Mouse (Mus musculus): ENCODE results near the gene Plekhh2.

The Plekhh2 gene

DNA sequence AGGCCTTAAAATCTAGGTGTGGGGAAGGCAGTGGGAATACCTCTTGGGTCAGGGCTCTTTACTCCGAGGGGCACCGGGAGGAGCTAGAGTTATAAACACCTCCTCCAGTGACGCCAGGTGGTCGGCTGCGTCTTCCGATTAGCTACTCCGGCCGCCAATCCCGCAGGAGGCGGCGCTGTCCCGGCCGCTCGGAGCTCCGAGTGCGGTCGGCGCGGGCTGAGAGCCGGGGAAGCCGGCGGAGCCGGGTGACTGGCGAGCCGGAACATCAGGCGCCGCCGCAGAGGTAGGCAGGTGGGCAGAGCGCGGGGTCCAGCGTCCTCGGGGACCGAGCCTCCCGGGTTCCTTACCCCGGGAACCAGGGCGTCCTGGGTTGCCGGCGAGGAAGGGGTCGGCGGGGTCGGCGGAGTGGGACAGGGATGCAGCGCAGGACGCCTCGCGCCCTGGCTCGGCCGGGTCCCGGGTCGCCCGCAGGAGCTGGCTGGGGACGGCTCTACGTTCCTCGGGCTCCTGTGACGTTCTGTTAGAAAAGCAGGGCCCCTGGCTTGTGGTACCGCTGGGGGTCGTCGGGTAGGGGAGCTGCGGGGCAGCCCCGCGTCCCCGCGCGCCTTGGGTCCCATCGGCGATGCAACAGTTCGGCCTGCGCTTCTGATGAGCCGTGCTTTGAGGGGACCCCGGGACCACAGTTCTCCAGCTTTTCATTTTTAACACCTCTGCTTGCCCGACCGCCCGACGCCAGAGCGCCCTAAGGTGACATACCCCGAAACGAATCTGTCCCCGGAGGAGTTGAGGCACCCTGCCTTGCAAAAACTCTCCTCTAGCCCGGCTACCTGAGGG, at the start of gene Plekhh2:
Gene Plekhh2 (plus strand): TSS at position 214 of the 834 bp plus-strand sequence.
- peak; percentile 31 for DNase-seq

DNA sequence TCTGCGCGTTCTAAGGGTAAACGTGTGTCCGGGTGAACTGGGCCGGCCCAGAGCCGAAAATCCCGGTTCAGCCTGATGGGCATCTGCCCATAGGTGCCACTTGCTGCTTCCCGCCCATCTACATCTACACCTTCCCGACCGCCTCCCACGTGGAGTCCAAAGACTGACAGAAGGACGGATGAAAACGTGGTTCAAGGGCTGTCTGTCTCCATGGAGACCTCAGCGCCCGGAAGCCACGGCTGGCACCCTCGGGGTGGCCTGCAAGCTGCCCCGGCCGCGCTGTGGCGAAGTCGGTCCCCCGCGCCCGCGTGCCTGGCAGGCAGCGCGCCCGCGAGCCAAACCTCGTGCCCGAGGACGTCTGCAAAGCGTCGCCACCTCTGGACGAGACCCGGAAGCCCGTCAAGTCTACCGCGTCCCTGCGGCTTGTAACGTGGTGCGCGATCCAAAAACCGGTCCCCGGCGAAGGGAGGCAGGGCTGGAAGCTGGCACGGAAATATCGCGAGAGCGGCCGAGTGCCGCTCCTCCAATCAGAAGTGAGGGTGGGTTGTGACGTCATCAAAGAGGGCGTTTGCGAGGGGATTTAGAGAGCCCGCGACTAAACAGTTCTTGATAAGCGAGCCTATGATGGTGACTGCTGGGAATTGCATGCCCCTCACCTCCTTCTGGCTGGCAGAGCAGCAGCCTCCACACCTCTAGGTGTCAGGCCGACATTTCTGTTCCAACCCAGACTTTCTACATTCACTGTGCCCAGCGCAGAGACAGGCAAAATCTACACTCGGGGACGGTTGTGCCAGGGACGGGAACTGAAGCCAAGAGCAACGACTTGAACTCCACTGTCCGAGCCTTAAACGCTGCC, 45.7 kb upstream of the Plekhh2 start, which contains the start of gene Thada:
Gene Thada (minus strand): TSS at position 453 of the 856 bp plus-strand sequence.
- DNase-seq: peak; percentile 98

DNA sequence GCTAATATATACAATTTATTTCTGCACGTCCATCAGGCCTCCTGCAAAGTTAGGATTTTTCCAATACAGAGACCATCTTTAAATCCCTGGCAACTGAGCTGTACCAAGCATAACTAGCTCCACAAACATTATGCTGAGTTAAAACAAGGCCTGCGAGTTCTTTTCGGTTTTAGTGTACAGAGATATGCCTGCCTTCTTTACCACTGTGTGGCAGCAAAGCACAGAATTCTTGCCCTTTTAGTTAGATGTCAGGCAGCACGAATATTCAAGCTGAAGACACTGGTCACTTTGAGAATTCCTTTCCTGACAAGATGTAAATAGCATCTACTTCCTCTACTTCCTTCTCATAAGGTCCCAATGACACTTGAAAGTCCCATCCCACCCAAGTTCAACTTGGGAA, 37.4 kb upstream of the Plekhh2 start:
- no peak for DNase-seq

DNA sequence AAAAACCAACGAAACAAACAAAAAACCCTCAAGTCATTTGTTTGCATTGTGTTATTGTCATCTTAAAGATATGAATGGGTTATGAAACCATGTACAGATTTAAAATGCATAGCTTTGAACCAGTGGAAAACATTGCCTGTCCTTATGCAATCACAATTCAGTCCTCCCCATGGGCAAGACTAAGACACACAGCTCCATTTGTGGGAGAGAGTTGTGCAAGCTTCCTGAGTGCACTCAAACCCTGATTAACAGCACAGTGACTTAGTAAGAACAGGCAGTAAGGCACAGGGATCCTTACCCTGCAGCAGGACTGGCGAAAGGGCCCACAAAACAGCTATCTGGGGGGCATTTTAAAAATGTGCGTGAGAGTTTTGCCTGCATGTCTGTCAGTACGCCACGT, 34.5 kb upstream of the Plekhh2 start:
- no peak for DNase-seq

DNA sequence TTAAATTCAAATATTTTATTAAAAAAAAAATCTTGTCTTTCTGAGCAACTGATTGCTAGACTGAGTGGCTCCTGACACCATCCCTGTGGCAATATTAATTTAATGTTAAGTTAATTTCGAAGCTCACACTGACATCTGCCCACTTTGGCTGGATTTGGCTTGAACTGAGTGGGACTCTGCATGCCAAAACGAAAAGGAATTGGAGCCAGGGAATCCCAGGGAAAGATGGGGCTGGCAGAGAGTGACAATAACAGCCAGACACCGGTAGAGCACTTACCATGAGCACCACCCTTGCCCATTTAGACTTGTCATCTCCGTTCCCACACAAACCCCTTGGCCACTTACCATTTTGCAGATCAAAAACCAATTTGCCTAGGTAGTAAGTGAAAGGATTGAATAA, 33.4 kb upstream of the Plekhh2 start:
- peak; percentile 25 for DNase-seq

DNA sequence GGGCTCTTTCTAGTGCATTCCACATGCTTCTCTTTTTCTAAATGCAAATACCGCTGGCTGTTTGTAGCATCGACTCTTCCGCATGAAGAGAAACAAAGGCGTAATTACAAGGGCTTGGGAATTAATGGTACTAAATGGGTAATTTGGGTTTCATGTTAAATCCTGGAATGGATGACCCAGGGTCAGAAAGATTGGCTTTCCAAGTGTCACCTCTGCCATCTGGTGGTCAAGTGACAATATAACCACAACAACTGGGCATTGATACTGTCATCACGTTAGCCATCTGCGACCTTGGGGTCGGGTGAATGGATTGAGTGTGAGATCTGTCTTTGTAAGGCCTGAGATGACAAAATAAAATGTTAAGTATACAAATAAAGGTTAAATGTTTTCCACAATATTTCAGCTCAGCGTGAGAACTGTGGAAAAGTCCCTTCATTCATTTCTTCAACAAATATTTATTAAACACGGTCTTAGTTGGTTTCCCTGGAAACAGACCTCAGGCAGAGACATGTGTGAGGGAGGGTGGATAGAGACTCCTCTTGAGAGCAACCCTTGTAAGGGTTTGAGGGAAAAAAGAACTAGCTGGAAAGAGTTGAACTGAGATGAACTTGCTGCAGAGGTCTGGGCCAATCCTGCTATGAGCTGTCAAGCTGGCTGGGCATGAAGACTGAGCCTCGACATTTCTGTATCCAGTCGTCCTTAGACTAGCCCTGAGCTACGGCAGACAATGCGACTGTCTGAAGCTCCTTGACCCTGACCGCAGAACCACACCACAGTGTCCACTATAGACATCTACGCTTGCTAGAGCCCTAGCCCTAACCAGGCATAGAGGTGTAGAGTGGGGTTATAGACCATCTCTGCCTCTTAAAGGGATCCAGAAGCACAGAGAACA, 31.0 kb upstream of the Plekhh2 start:
- DNase-seq: no peak

DNA sequence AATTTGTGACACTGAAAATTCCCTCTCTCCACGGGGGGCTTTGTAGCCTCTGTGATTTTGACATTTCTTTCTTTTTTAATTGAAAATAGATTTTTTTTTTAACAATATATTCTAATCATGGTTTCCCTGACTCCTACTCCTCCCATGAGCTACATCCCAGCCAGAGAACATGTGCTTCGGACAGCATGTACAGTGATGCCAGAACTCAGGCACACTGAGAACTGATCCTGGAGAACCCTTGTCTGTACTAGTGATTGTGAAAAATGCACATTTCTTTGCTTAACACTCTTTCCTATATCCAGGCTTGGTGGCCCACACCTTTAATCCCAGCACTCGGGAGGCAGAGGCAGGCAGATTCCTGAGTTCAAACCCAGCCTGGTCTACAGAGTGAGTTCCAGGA, 28.9 kb upstream of the Plekhh2 start:
- no peak for DNase-seq

DNA sequence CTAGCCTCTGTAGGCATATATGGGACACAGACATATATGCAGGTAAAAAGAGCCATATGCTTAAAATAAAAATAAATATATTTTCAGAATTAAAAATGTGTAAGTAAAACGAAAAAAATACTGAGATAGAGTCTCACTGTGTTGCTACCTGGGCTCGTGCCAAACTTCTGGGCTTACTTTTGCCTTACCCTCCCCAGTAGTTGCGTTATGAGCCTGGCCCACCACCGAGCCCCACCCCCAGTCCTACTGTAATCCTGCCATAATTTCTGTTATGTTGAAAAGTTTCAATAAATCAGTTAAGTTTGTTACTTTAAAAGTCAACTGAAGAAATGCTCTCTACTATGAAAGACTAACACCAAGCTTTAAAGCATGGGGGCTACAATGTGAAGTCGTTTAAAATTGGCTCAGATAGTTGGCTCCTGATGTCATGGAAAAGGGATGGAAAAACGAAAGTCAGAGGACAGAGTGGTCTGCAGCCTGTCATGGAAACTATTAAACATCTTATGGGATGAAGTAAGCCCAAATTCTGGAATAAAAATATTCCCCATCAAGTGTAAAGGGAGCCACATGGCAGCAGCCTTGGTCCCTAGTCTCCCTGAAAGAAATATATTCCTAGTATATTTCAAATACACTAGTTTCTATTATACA, 27.9 kb upstream of the Plekhh2 start:
- no peak for DNase-seq

DNA sequence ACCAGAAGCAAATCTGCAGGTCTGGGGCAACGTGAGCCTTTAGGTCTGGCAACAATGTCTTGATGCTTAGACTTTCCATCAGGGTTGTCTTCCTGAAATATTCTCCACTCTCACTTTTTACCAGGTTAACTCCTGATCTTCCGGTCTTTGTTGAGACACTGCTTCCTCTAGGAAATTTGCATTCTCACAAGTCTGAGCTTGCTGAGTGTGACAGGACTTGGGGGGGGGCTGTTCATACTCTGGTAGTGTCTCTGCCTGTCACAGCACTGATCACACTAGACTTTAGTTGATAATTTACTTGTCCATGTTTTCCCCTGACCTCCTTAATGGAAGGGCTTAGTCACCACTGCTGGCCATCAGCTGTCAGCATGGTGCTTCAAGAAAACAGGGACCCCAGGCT, 24.3 kb upstream of the Plekhh2 start:
- no peak for DNase-seq

DNA sequence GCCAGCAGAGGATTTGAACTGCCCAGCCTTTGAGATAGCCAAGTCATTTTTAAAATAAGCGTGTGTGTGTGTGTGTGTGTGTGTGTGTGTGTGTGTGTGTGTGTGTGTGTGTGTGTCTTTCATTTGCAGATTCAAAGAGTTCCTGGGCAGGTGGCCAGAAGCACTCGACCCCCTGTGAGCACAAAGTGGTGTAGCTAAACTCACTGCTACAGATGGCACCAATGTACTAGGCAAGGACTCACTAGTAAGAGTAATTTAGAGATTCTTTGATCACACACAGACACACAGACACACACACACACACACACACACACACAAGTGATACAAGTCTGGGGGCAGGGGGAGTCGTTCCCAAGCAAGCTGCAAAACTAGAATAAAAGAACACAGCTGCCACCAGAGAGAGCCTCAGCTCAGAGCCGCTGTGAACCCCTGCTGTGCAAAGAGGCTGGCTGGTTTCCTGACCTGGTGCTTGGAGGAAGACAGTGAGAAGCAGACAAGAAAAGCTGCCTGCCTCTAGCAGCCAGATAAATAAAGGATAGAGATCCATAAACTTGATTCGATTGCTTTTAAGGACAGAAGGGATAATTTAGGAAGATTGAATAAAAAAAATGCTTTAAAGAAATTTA, 19.3 kb upstream of the Plekhh2 start:
- no peak for DNase-seq

DNA sequence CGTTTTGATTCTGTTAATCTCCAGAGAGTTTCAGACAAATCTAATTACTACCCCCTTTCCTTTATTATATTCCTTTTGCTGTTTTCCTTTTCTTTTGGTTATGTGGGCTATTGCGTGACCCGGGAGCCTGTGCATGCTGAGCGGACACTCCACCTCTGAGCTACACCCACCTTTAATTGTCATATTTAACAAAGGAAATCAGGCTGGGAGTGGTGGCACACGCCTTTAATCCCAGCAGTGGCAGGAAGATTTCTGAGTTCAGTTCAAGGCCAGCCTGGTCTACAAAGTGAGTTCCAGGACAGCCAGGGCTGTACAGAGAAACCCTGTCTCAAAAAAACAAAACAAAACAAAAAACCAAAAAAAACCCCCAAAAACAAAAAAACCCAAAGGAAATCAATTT, 14.7 kb upstream of the Plekhh2 start:
- no peak for DNase-seq

DNA sequence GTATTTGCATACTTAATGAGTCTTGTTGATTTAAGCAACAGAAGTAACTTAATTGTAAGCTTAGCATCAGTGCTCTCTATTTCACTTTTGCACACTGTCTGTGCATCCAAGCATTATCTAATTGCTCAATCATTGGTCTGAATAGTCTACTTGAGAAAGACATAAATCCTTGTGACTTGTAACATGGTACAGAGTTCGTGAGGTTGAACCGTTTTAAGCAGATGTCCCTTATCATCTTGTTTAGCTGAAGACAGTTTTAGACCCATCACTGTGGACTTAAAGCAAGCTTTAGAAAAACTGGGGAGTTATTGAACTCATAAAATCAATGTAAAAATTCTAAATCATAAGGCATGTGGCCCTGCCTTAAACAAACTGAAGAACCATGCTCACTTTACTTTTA, 14.1 kb upstream of the Plekhh2 start:
- DNase-seq: no peak

DNA sequence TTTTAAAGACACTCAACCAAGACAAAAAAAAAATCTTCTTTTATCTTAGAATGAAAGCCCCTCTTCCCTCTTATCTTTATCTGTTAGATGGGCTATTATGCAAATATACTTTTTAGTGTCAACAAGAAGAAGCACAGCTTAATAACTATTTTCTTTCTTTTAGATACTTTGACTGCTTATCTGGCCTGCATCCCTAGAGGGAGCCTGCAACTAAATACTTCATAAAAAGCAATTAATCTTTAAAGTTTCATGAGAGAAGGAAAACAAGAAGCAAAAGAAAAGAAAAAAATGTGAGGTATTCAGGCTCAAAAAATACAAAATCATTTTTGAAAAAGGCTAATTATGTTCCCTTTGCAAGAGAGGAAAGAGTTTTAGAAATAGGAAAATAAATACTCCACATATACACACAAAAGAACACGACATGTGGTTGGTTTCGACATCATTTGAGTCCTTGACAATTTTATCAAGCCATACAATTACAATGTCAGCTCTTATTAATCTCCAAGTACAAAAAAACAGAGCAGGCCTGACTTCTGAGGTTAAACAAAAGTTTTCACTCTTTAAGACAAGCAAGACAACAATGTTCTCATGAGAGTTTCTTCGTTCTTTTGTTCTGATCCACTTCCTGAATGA, 13.6 kb upstream of the Plekhh2 start:
- no peak for DNase-seq

DNA sequence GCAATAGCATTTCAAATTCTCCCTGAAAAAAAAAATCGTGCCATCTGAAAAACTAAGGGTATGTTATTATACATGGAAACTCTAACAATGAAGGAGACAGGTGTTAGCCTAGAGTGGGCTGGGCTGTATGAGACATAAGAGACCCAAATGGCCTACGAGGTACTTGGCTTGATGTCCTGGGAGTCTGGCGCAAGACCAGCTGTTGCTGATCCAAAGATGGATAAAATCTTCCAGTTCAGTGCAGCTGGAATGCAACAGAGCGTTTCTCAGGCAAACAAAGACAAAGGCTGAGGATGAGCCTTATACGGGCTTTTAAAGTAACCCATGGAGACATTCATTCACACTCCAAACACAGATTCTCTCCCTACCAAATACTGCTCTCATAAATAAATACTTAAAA, 13.1 kb upstream of the Plekhh2 start:
- DNase-seq: no peak

DNA sequence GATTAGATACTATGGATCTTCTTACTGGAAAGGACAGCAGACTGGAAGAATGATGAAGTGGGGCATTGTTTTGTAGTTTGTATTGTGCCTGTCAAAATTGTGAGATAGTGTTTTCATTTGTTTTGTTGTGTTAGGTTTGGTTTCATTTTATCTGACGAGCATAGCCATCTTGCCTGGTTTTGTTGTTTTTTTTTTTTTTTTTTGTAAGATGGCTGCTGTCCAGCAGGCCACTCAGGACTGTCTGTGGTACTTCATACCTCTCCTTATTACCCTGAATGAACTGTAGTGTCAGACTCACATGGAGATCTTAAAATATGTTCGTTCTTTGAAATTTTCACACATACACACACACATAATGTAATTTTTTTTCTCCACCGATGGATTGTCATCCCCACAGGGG, 9.4 kb upstream of the Plekhh2 start:
- DNase-seq: no peak

DNA sequence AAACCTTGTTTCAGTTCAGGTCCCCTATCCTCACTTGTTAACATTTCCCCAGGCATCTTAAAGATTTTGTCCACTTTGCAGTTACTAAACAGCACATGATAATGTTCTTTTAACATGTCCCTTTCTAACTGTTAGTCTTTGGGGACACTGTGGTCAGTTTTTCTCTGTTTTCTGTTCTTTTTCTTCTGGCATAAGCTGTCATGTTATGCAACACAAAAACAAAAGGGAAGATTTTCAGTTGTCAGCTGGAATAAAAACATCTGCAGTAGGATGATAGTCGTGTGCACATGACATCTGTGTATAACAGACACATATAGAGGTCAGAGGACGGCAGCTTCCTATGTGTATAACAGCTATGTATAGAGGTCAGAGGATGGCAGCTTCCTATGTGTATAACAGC, 5.8 kb upstream of the Plekhh2 start:
- no peak for DNase-seq

DNA sequence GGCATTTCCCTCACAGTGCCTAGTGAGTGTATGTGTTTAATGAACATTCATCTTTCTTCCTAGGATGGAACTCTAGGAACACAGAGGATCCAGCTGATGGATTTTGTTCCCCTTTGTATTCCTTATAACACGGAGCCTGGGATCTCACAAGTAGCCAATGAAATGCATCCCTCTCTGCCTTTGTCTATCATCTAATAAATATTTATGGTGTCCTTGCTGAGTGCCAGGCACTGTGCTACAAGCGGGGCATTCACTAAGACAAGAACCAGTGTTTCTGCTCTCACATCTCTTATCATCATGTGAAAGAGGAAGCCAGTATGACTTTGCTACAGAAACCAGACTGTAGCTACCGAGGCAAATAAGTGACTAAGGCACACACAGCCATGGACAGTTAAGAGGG, 3.0 kb upstream of the Plekhh2 start:
- no peak for DNase-seq

DNA sequence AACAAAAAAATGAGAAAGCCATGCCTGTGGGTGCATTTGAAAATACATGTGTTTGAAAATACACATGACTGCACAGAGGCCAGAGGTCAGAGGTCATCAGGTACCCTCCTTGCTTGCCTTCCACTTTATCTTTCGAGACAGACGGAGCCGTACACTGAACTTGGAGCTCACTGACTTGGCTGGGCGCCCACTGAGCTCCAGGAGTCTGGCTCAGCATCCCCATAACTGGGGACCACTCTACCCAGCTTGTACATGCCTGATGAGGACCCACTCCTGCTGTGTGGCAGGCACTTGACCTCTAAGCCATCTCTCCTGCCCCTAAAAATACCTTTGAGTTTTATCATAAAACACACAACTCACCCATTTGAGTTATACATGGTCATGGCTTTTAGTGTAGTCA, 2.5 kb upstream of the Plekhh2 start:
- DNase-seq: no peak

DNA sequence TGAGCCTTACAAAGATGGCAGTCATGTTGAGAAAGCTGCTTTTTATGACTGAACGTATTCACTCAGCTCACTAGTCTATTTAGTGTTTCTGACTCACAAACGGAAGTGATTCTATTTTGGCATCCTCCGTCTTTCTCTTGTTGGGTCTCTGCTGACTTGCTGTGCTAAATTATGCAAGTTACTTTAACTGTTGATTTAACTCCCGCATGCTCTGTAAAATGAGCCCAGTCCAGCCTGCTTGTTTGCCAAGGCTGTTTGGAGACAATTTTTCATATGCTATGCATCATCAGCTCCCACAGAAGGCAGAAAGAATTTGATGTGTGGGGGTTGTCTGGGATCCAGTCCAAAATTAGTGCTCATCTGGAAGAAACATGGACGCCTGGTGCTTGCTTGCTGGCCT, 1.3 kb upstream of the Plekhh2 start:
- DNase-seq: no peak

DNA sequence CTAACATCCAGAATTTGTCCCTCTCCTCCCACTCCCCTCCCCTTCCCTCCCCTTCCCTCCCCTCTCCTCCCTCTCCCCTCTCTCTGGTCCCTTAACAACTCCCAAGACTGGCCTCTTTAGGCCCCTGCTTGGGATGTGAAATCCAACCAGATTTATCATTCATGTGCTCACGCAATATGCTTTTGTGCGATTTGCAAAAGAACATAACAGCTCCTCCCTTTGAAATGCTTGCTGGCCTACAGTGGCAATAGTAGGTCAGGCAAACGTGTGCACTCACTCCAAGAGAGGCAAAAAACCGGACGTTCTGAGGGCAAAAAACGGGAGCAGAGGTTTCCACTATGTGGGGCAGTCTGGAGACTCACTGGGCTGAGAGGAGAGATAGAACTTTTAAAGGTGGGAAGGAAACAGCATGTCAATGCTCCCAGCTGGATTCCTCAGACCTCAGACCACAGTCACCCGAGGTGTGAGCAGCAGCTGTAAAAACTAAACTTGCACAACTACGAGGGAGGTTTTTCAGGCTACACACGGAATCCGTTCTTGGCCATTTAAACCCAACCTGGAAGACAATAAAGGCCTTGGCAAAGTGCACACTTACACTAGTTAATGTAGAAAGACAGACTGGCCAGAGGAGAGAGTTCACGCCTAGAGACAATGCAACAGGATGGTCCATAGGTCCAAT, 595 bp upstream of the Plekhh2 start:
- no peak for DNase-seq

DNA sequence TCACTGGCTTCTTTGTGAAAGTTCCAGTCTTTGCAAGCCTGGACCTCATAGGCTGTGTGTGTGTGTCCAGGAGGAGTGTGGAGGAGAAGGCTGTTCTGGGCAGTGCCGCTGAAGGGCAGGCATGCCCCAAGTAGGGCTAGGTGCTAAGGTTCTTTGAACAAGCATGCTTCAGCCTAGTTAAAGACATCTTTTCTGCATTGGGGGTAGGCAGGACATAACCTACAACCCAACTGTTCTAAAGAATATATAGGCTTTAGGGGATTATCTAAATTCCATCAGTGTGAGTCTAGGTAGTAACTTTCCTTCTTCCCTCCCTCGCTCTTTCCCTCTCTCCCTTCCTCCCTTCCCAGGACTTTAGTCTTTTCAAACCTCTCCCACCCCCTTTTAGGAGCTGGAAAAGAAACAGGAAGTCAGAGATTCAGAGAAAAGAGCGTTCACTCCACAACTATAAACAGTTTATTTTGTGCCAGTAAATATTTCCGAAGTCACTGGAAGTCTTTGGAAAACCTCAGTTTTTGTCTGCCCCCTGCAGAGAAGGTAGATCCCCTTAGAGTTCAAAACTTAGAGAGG, 906 bp downstream of the Plekhh2 start:
- no peak for DNase-seq

Measured in cerebellum, adult 9-10 months (tissue).